Mouse (Mus musculus) B cell, adult 2 months (primary cell): ENCODE data around the gene Lhcgr.

Experiments used
- DNase-seq, 2 experiments: peaks; one replicate each; pipeline ENCODE4 v3.0.0; 2022

Gene Lhcgr

GRCm38 (mm10) chr17:88703112-88703511, 88.7 kb downstream of the Lhcgr start:
- DNase-seq = no peak

DNA sequence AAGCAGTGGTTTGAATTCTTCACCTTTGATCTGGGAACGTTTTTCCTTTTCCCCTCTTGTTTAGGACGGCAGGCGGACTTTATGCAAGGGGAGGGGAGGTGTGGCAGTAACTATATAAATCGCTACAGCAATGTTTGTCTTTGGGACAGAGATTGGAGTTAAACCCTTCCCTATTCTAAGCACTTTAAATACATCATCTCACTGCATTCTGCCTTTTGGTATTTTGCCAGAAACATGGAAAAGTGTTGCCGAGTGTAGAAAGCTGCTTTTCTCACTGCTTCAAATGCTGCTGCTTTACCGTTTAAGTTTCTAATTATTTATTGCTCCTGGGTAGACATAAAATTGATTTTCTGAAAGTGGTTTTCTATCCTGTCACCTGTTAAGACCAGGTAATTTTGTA, 89.4 kb downstream of the Lhcgr start:
- no peak for DNase-seq

DNA sequence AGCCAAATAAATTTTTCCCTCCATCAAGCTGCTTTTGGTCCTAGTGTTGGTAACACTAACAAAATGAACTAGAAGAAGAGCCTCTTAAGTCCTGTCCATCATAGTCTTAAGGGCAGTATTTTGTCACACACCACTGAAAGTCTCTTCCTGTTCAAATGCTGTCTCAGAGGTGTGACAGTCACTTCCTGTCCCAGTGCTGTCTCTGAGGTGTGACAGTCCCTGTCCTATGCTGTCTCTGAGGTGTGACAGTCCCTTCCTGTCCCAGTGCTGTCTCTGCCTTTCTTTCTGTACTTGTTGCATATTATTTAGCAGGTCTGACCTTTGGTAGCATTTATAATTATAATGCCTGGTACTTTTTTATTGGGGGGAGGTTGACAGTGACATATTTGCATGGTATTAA, 90.9 kb downstream of the Lhcgr start:
- DNase-seq = peak; percentile 5 to 7

DNA sequence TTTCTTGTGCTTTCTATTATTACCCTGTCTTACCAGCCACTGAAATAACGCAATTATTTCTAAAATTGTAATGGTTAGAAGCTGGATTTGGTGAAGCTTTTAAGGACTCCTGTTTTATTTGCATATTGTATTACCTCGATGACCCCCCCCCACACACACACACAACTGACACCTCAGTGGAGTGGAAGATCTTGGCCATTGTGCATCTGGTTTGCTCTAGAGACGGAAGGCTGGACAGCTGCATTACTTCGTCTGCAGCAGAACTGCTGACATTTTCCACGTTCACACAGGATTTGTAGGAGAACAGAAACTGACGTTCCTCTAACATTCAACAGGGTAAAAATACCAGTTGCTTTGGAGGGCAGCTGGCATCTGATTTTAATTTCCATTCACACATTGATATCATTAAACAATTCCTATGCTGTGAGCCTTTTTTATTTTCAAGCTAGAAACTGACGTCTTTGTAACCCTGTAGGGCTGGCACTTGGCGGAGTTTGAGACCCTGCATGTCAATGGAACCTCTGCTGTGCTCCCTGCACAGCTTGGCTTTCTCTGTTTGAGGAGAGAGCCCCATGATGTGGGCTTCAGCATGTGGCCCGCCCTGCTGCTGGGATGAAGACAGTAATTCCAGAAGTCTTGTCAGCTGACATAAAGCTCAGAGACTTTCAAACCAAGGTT, 95.0 kb downstream of the Lhcgr start:
- DNase-seq = no peak

DNA sequence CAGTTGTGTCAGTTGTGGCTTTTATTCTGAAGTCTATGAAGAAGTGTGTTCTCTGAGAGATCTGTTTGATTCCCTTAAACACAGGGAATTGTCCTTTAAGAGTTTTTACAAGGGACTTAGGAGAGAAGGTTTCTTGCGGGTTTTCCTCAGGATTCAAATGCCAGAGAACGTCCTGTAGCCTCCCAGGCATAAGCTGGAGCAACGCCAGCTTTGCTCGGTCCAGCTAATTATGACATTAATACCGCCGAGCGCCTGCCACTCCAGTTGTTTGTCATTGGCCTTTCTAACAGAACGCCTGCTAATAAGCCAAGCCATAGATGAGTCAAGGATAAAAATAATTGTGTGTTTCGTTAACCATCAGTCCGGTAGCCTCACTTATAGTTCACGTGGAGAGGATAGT, 103.6 kb downstream of the Lhcgr start:
- DNase-seq = no peak

GRCm38 (mm10) chr17:88675310-88676309, 116.2 kb downstream of the Lhcgr start:
- DNase-seq = no peak

DNA sequence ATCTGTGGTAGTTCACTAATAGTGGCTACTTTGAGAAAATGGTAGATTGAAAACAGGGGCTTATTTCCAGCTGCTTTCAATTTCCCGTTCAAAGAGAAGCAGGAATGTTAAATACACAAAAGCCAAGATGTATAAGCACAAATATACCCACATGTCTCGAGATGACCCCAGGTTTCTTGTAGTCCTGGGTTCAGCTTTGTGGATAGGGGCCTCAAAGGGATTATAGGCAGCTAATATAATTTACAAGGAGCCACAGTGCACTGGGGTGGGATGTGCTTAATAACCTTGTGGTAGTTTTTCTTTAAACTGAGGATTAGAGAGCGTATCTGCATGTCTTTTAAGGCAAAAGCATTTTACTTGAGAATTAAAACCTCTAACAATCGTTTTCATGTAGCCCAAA, 121.0 kb downstream of the Lhcgr start:
- DNase-seq = no peak

GRCm38 (mm10) chr17:88669921-88670320, 121.9 kb downstream of the Lhcgr start:
- no peak for DNase-seq

- peak; percentile 50 to 52 for DNase-seq
Observed at GRCm38 (mm10) chr17:88668452-88668851, 123.3 kb downstream of the Lhcgr start, which contains the start of gene Gtf2a1l. Gtf2a1l (plus strand) TSS chr17:88668660.
